Mouse (Mus musculus) hindbrain, embryonic 16.5 days (tissue): Measurements from ENCODE around the gene Mink1. TPM values are rescaled to one million over a fixed set of nuclear protein-coding genes. Genes with fewer than 3 reads are reported as not detected.

Source experiments
- ATAC-seq: fragments of 200-750 bp; cut with Nextera tagmentation; 2 replicates; pipeline ENCODE4 v1.8.0; 2017; ENCODE audit warnings: moderate TSS enrichment, moderate library complexity
- H3K27ac ChIP-seq: fragments of 300-500 bp; sonication (generic); 2 replicates; pipeline ENCODE4 v1.5.1; 2014; ENCODE audit warnings: low read depth, mild to moderate bottlenecking, control low read depth, low read length, moderate library complexity
- H3K27me3 ChIP-seq: fragments of 300-500 bp; sonication (generic); replicated peaks from 2 replicates; pipeline ENCODE4 v1.6.1; 2014; ENCODE audit warnings: low read length; ENCODE audit not compliant: control insufficient read depth, insufficient read depth
- H3K36me3 ChIP-seq: fragments of 300-500 bp; sonication (generic); 2 replicates; pipeline ENCODE4 v1.6.1; 2014; ENCODE audit warnings: mild to moderate bottlenecking, low read length, moderate library complexity, mixed read lengths; ENCODE audit not compliant: control insufficient read depth, insufficient read depth
- H3K4me1 ChIP-seq: fragments of 300-500 bp; sonication (generic); 2 replicates; pipeline ENCODE4 v1.6.1; 2014; ENCODE audit warnings: low read depth, low read length; ENCODE audit not compliant: control insufficient read depth, insufficient read depth
- H3K4me2 ChIP-seq: fragments of 300-500 bp; sonication (generic); 2 replicates; pipeline ENCODE4 v1.6.1; 2014; ENCODE audit warnings: mild to moderate bottlenecking, low read length, control low read depth, moderate library complexity
- H3K4me3 ChIP-seq: fragments of 300-500 bp; sonication (generic); 2 replicates; pipeline ENCODE4 v1.5.1; 2014; ENCODE audit warnings: mild to moderate bottlenecking, low read length, control low read depth, moderate library complexity
- H3K9ac ChIP-seq: fragments of 300-500 bp; sonication (generic); 2 replicates; pipeline ENCODE4 v1.6.1; 2014; ENCODE audit warnings: low read depth, mild to moderate bottlenecking, control low read depth, low read length, moderate library complexity
- H3K9me3 ChIP-seq: fragments of 300-500 bp; sonication (generic); 2 replicates; pipeline ENCODE4 v1.6.1; 2014; ENCODE audit warnings: mild to moderate bottlenecking, low read length, moderate library complexity; ENCODE audit not compliant: control insufficient read depth
- WGBS: fragments of 180-500 bp; shearing (Covaris S2); extraction: QIAGEN DNeasy Blood & Tissue Kit; methylation state at CpG from one replicate; pipeline ENCODE4 v1.1.7; 2014; 5-methylcytosine and 5-hydroxymethylcytosine counted together
- polyA plus RNA-seq: library from polyadenylated mRNA; unstranded; fragments of >200 nt; fragmentation: Nextera tagmentation; extraction: Ambion mirVana; gene quantifications from 2 replicates; pipeline ENCODE4 v1.2.1, GENCODE M21; 2015

Mink1 gene
- polyA plus RNA-seq, 1 experiment from 2014 or later = 14.4 TPM

DNA sequence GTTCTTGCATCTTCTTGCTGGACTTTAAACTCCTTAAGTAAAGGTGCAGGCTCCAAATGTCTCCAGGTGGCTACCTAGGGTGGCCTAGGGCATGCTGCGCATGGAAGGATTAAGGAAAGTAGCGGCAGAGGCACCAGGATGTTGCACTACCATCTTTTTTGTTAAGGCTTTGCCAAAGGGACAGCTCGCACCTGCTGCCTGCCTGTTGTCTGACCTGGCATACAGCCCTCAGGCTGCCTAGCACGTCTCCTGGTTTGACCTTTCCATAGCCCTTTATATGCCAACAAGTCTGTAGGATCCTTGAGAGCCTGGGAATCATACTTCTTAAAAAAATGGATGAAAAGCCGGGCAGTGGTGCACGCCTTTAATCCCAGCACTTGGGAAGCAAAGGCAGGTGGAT lies 80.4 kb downstream of the Mink1 start:
- Histone ChIP-seq H3K27ac (no peak overlapping the region), H3K9ac (no peak overlapping the region), H3K4me3 (no peak overlapping the region), H3K27me3 (no peaks in the 10 kb centered on the region), H3K4me1 (peaks cover 16% of the 10 kb centered on the region), H3K9me3 (no peaks in the 10 kb centered on the region), H3K4me2 (no peak overlapping the region), H3K36me3 (peaks cover 10% of the 10 kb centered on the region; the same call in 1 of the 2 replicates)
- WGBS = 92% methylated on average over 6 of the region's 6 CpGs
- ATAC-seq = no peak

DNA sequence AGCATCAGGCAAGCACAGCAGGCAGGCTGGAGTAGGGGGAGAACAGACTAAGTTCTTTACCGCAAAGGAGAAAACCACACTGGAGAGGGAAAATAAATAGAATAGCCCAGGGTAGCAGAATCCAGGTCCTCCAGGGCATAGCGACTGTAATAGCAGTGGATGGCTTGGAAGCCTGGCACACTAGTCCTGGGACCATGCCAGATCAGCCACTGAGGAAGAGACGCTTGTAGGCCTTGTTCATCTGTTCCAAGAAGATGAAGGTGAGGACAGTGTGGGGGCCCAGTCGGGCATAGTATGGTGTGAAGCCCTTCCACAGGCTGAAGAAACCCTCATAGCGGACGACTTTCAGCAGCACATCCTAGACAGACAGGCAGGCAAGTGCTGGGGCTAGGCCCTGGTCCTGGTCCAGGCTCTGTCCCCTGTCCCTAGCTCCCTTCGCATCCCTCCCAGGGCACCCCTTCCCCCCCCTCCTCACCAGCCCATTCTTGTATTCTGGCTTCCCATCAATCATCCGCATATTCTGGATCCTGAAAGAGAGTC lies 82.0 kb downstream of the Mink1 start:
- ATAC-seq = no peak
- Histone ChIP-seq H3K9ac (no peak overlapping the region), H3K27ac (no peak overlapping the region), H3K4me1 (peaks cover 25% of the 10 kb centered on the region), H3K27me3 (no peaks in the 10 kb centered on the region), H3K4me2 (no peak overlapping the region), H3K4me3 (no peak overlapping the region), H3K9me3 (no peaks in the 10 kb centered on the region), H3K36me3 (peaks cover 14% of the 10 kb centered on the region)
- 94% methylated on average over 8 of the region's 8 CpGs for WGBS

DNA sequence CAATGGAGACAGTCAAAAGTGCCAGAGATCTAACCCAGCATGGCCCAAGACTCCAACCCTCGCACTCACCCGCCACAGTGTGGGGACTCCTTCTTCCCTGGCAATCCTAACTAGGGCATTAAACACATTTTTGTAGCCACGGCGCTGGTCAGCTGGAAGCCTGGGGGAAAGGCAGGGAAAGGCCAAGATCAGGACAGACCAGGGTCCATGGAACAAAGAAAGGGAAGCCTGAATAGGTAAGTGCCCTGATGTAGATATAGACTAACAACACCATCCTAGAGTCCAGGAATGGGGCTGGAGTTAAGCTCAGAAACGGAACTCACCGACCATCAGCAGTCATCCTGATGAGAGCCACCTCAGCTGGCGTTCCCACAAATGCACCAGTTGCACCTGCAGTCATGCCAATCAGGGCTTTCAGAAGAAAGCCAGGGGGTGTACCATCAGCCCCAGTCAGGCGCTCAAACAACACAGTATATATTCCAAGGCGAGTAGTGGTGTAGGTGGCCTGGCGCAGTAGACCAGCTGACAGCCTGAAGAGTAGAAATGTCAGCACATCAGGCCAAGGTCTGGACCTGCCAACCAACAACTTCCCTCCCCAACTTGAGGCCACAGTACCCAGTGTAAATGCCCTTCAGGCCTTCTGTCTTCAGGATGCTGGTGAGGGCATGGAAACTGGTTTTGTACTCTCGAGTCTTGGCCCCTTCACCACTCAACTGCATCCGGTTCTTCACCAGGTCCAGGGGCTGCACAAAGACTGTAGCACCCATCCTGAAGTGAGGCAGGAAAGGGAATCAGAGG lies 83.0 kb downstream of the Mink1 start:
- 91% methylated on average over 12 of the region's 12 CpGs for WGBS
- H3K4me2 ChIP-seq = peak overlapping the region; percentile 64
- no peak for ATAC-seq
- no peaks in the 10 kb centered on the region for H3K27me3 ChIP-seq
- H3K27ac ChIP-seq = no peak overlapping the region
- peak overlapping the region; percentile 64 for H3K4me3 ChIP-seq
- H3K36me3 ChIP-seq = peaks cover 19% of the 10 kb centered on the region
- peaks cover 25% of the 10 kb centered on the region for H3K4me1 ChIP-seq
- H3K9ac ChIP-seq = peak overlapping the region; percentile 85
- H3K9me3 ChIP-seq = no peaks in the 10 kb centered on the region

GRCm38 (mm10) chr11:70646259-70646555 lies 83.5 kb downstream of the Mink1 start:
- H3K9me3 ChIP-seq = no peaks in the 10 kb centered on the region
- H3K4me2 ChIP-seq = peak overlapping the region; percentile 64
- peaks cover 25% of the 10 kb centered on the region for H3K4me1 ChIP-seq
- peaks cover 23% of the 10 kb centered on the region for H3K36me3 ChIP-seq
- ATAC-seq = no peak
- peak overlapping the region; percentile 85 for H3K9ac ChIP-seq
- peak overlapping the region; percentile 91 for H3K27ac ChIP-seq
- 18% methylated on average over 3 of the region's 3 CpGs for WGBS
- peak overlapping the region; percentile 64 for H3K4me3 ChIP-seq
- no peaks in the 10 kb centered on the region for H3K27me3 ChIP-seq

DNA sequence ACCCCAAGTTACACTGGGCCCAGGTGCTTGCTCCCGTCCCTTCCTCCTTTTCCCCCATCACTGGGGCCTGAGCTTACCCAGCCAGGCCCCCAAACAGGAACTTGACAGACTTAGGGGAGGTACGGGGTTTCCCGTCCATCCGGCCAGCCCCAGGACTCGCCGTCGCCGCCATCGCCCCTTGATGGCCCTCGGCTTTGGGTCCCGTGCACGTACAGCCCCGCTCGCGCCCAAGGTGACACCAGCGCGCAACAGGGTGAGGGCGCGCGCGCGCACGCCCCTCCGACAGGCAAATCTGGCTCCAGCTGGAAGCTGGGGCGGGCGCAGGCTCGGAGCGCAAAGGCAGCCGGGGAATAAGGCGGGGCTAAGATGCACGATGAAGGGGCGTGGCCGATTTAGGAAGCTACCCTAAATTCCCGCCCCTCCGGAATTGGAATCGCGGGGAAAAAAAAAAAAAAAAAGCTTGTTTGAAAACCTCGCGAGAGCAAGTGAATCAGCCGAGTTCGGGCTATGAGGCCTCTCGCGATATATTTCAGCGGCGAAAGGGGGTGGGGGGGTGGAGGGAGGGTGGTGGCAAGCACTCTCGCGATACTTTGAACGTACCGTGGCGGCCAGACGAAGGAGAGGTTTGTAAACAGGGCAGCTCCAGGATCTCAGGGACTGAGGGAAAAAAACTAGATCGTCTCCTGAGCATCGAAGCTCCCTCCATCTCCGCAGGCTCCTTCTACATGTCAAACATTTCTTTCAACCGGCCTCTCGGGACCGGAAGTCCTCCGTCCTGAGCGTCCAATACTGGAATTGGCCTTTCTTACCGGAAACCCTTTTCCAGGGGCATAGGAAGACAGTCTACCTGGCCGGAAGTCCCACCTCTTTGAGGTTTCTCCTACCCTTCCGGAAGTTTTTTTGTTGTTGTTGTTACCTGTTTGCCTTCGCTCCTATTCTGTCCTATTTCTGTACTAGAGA lies 84.3 kb downstream of the Mink1 start, which contains the start of the genes Rnf167 and Slc25a11:
Gene Rnf167, plus strand, starts transcription at position 545 of the 960 bp plus-strand sequence.
Gene Slc25a11, minus strand, starts transcription at position 789 of the 960 bp plus-strand sequence.
- H3K9ac ChIP-seq = peak within 1 kb of the TSS; percentile 85
- peaks cover 27% of the 10 kb centered on the region for H3K36me3 ChIP-seq
- no peaks in the 10 kb centered on the region for H3K27me3 ChIP-seq
- ATAC-seq = peak; percentile 92
- H3K4me3 ChIP-seq = peak within 1 kb of the TSS; percentile 64
- peak within 1 kb of the TSS; percentile 94 for H3K4me2 ChIP-seq
- H3K27ac ChIP-seq = peak within 1 kb of the TSS; percentile 91
- H3K9me3 ChIP-seq = no peaks in the 10 kb centered on the region
- under 1% methylated on average over 63 of the region's 63 CpGs for WGBS
- peaks cover 27% of the 10 kb centered on the region for H3K4me1 ChIP-seq

- Histone ChIP-seq H3K27me3 (no peaks in the 10 kb centered on the region), H3K4me3 (peak overlapping the region; percentile 64), H3K36me3 (peaks cover 30% of the 10 kb centered on the region), H3K4me1 (peaks cover 36% of the 10 kb centered on the region), H3K9ac (peak overlapping the region; percentile 71), H3K9me3 (no peaks in the 10 kb centered on the region), H3K4me2 (peak overlapping the region; percentile 94), H3K27ac (peak overlapping the region; percentile 68)
- 0 out of 2 replicates have a peak, but pooled peaks have one; percentile 1 for ATAC-seq
- WGBS = 6% methylated on average over 28 of the region's 28 CpGs
Observed at GRCm38 (mm10) chr11:70647716-70648420, 85.2 kb downstream of the Mink1 start.

GRCm38 (mm10) chr11:70648512-70648911 lies 85.8 kb downstream of the Mink1 start:
- H3K4me3 ChIP-seq = peak overlapping the region; percentile 64
- H3K4me1 ChIP-seq = peaks cover 40% of the 10 kb centered on the region
- H3K9ac ChIP-seq = peak overlapping the region; percentile 71
- H3K27ac ChIP-seq = no peak overlapping the region
- ATAC-seq = no peak
- H3K36me3 ChIP-seq = peaks cover 27% of the 10 kb centered on the region
- H3K27me3 ChIP-seq = no peaks in the 10 kb centered on the region
- H3K4me2 ChIP-seq = peak overlapping the region; percentile 94
- WGBS = 83% methylated on average over 4 of the region's 4 CpGs
- no peaks in the 10 kb centered on the region for H3K9me3 ChIP-seq

GRCm38 (mm10) chr11:70649185-70649734 lies 86.6 kb downstream of the Mink1 start:
- H3K9ac ChIP-seq = no peak overlapping the region
- H3K4me3 ChIP-seq = no peak overlapping the region
- peaks cover 26% of the 10 kb centered on the region for H3K36me3 ChIP-seq
- peaks cover 40% of the 10 kb centered on the region for H3K4me1 ChIP-seq
- H3K27ac ChIP-seq = no peak overlapping the region
- no peak for ATAC-seq
- no peak overlapping the region for H3K4me2 ChIP-seq
- 89% methylated on average over 8 of the region's 8 CpGs for WGBS
- H3K9me3 ChIP-seq = no peaks in the 10 kb centered on the region
- H3K27me3 ChIP-seq = no peaks in the 10 kb centered on the region
